Mouse (Mus musculus): ENCODE measurements around the gene Rabggtb. TPM values are rescaled to one million over a fixed set of nuclear protein-coding genes. Genes with fewer than 3 reads are reported as not detected.
"Not testable (repeated sequence)": the region's sequence is repeated elsewhere in the genome, so short reads cannot be mapped to it uniquely, and the experiment has no call there.

The Rabggtb gene
- polyA plus RNA-seq, 1 experiment from 2014 or later, result 44.3 TPM

GRCm38 (mm10) chr3:153871396-153871795 is 41.4 kb downstream of the Rabggtb start:
- Histone ChIP-seq H3K27ac (replicated peaks; ENCODE audit: low read depth, low read length) (no peak overlapping the region), H3K36me3 (replicated peaks; ENCODE audit: control insufficient read depth, insufficient read depth, low read depth, low read length) (no peaks in the 10 kb centered on the region), H3K9ac (replicated peaks; ENCODE audit: low read length) (no peak overlapping the region), H3K27me3 (ENCODE audit: control insufficient read depth, insufficient read depth, low read length) (no peaks in the 10 kb centered on the region), H3K4me2 (ENCODE audit: low read depth, low read length) (no peak overlapping the region), H3K4me3 (ENCODE audit: low read depth, low read length) (no peak overlapping the region), H3K9me3 (replicated peaks; ENCODE audit: control insufficient read depth, low read length) (no peaks in the 10 kb centered on the region), H3K4me1 (ENCODE audit: control insufficient read depth, insufficient read depth, low read length) (no peaks in the 10 kb centered on the region)
- 86% methylated on average over 5 of the region's 5 CpGs for WGBS
- DNase-seq (ENCODE audit: low spot score) (no peak), ATAC-seq (replicated peaks; ENCODE audit: insufficient number of reproducible peaks, low FRiP score, low TSS enrichment, low read depth) (no peak)

- 71% methylated on average over 14 of the region's 14 CpGs for WGBS
- ATAC-seq (replicated peaks; ENCODE audit: insufficient number of reproducible peaks, low FRiP score, low TSS enrichment, low read depth) (no peak), DNase-seq (ENCODE audit: low spot score) (no peak)
- Histone ChIP-seq H3K9ac (replicated peaks; ENCODE audit: low read length) (no peak overlapping the region), H3K27me3 (ENCODE audit: control insufficient read depth, insufficient read depth, low read length) (no peaks in the 10 kb centered on the region), H3K4me3 (ENCODE audit: low read depth, low read length) (no peak overlapping the region), H3K4me2 (ENCODE audit: low read depth, low read length) (no peak overlapping the region), H3K9me3 (replicated peaks; ENCODE audit: control insufficient read depth, low read length) (no peaks in the 10 kb centered on the region), H3K36me3 (replicated peaks; ENCODE audit: control insufficient read depth, insufficient read depth, low read depth, low read length) (no peaks in the 10 kb centered on the region), H3K27ac (replicated peaks; ENCODE audit: low read depth, low read length) (no peak overlapping the region), H3K4me1 (ENCODE audit: control insufficient read depth, insufficient read depth, low read length) (no peaks in the 10 kb centered on the region)
Observed at GRCm38 (mm10) chr3:153867149-153868136, 45.4 kb downstream of the Rabggtb start.

GRCm38 (mm10) chr3:153864636-153865429 is 48.0 kb downstream of the Rabggtb start:
- Histone ChIP-seq H3K9me3 (replicated peaks; ENCODE audit: control insufficient read depth, low read length) (no peaks in the 10 kb centered on the region), H3K9ac (replicated peaks; ENCODE audit: low read length) (no peak overlapping the region), H3K27me3 (ENCODE audit: control insufficient read depth, insufficient read depth, low read length) (no peaks in the 10 kb centered on the region), H3K27ac (replicated peaks; ENCODE audit: low read depth, low read length) (no peak overlapping the region), H3K36me3 (replicated peaks; ENCODE audit: control insufficient read depth, insufficient read depth, low read depth, low read length) (no peaks in the 10 kb centered on the region), H3K4me1 (ENCODE audit: control insufficient read depth, insufficient read depth, low read length) (no peaks in the 10 kb centered on the region), H3K4me3 (ENCODE audit: low read depth, low read length) (no peak overlapping the region), H3K4me2 (ENCODE audit: low read depth, low read length) (no peak overlapping the region)
- WGBS, result 88% methylated on average over 4 of the region's 4 CpGs
- ATAC-seq (replicated peaks; ENCODE audit: insufficient number of reproducible peaks, low FRiP score, low TSS enrichment, low read depth), result no peak
- no peak for DNase-seq (ENCODE audit: low spot score)

GRCm38 (mm10) chr3:153863816-153864215 is 49.0 kb downstream of the Rabggtb start:
- H3K36me3 ChIP-seq (replicated peaks; ENCODE audit: control insufficient read depth, insufficient read depth, low read depth, low read length), result no peaks in the 10 kb centered on the region

GRCm38 (mm10) chr3:153860392-153860791 is 52.4 kb downstream of the Rabggtb start:
- not testable (repeated sequence) for H3K36me3 ChIP-seq (replicated peaks; ENCODE audit: control insufficient read depth, insufficient read depth, low read depth, low read length); H3K4me3 ChIP-seq (ENCODE audit: low read depth, low read length); H3K27me3 ChIP-seq (ENCODE audit: control insufficient read depth, insufficient read depth, low read length); H3K9me3 ChIP-seq (replicated peaks; ENCODE audit: control insufficient read depth, low read length); H3K4me1 ChIP-seq (ENCODE audit: control insufficient read depth, insufficient read depth, low read length); ATAC-seq (replicated peaks; ENCODE audit: insufficient number of reproducible peaks, low FRiP score, low TSS enrichment, low read depth); H3K4me2 ChIP-seq (ENCODE audit: low read depth, low read length); H3K27ac ChIP-seq (replicated peaks; ENCODE audit: low read depth, low read length); H3K9ac ChIP-seq (replicated peaks; ENCODE audit: low read length); DNase-seq (ENCODE audit: low spot score)
- 82% methylated on average over 8 of the region's 8 CpGs for WGBS

More at GRCm38 (mm10) chr3:153863816-153864215, 49.0 kb downstream of the Rabggtb start:
- Histone ChIP-seq H3K4me2 (ENCODE audit: low read depth, low read length) (no peak overlapping the region), H3K9ac (replicated peaks; ENCODE audit: low read length) (no peak overlapping the region), H3K4me1 (ENCODE audit: control insufficient read depth, insufficient read depth, low read length) (no peaks in the 10 kb centered on the region), H3K4me3 (ENCODE audit: low read depth, low read length) (no peak overlapping the region), H3K9me3 (replicated peaks; ENCODE audit: control insufficient read depth, low read length) (no peaks in the 10 kb centered on the region), H3K27ac (replicated peaks; ENCODE audit: low read depth, low read length) (no peak overlapping the region), H3K27me3 (ENCODE audit: control insufficient read depth, insufficient read depth, low read length) (no peaks in the 10 kb centered on the region)
- WGBS, result 83% methylated on average over 2 of the region's 2 CpGs
- DNase-seq (ENCODE audit: low spot score) (no peak), ATAC-seq (replicated peaks; ENCODE audit: insufficient number of reproducible peaks, low FRiP score, low TSS enrichment, low read depth) (no peak)

GRCm38 (mm10) chr3:153858350-153859001 is 54.3 kb downstream of the Rabggtb start:
- WGBS, result 85% methylated on average over 10 of the region's 10 CpGs
- no peak overlapping the region for H3K27ac ChIP-seq (replicated peaks; ENCODE audit: low read depth, low read length)
- H3K4me1 ChIP-seq (ENCODE audit: control insufficient read depth, insufficient read depth, low read length), result no peaks in the 10 kb centered on the region
- H3K4me2 ChIP-seq (ENCODE audit: low read depth, low read length), result no peak overlapping the region
- no peak overlapping the region for H3K9ac ChIP-seq (replicated peaks; ENCODE audit: low read length)
- H3K4me3 ChIP-seq (ENCODE audit: low read depth, low read length), result no peak overlapping the region
- DNase-seq (ENCODE audit: low spot score) (no peak), ATAC-seq (replicated peaks; ENCODE audit: insufficient number of reproducible peaks, low FRiP score, low TSS enrichment, low read depth) (no peak)
- no peaks in the 10 kb centered on the region for H3K9me3 ChIP-seq (replicated peaks; ENCODE audit: control insufficient read depth, low read length)
- H3K36me3 ChIP-seq (replicated peaks; ENCODE audit: control insufficient read depth, insufficient read depth, low read depth, low read length), result no peaks in the 10 kb centered on the region
- no peaks in the 10 kb centered on the region for H3K27me3 ChIP-seq (ENCODE audit: control insufficient read depth, insufficient read depth, low read length)

All from embryonic facial prominence, embryonic 11.5 days (tissue).